Mouse (Mus musculus) cortical plate, adult 2 months (tissue): ENCODE measurements at regions not wholly inside any gene's neighbourhood (a gene's known extent, or its start where the extent isn't known, plus 50 kb on each side); places are given as distances from the start of the nearest gene placed in this dataset.

ENCODE experiments used
- CTCF ChIP-seq: fragments of 200-500 bp; IDR thresholded peaks from 2 replicates; pipeline ENCODE4 v1.5.1; 2011; ENCODE audit warnings: mild to moderate bottlenecking, control low read depth, low read length; ENCODE audit not compliant: insufficient read depth; ENCODE audit errors: extremely low read depth
- POLR2A ChIP-seq: fragments of 200-500 bp; IDR thresholded peaks from 2 replicates; pipeline ENCODE4 v1.6.1; 2011; ENCODE audit warnings: mild to moderate bottlenecking, low read length, control low read depth; ENCODE audit not compliant: insufficient read depth; ENCODE audit errors: extremely low read depth

DNA sequence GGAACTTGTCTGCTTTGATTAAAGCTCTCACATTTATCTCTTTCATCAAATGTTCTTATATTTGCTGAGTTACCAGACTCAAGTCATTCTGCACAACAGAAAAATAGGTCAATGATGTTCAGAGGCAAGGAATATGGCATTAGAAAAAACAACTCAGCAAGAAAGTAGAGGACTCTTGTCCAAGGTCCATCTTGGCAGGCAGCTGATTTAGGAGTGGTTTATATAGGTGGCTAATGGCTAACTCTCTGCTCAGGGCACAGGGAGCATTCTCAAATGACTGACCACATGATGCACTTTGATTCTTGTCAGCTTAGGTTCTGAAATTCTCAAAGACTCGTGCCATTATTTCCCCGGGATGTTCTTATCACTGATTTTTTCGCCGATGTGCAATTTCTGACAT is 216.7 kb upstream of the Mmadhc start:
- no peak for TF ChIP-seq POLR2A
- TF ChIP-seq CTCF, result no peak
